Mouse (Mus musculus): ENCODE data around the gene Tnrc6b.

DNA sequence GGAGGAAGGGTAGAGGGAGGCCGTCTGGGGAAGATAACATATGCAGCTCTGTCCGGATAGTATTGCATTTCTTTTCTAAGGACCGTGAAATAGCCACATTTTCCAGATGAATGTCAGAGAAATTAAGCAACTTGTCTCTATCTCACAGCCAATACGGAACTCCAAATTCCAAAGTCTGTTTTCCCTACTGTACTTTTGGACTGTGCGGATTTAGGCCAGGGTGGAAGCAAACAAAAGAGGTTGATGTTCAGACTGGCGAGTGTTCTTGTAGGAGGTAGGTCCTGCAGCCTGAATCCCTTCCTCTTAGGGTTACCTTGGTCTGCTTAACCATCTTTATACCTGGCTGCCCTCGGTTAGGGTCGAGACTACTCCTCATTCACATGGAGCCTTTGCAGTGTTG is 28.8 kb upstream of the Tnrc6b start:
- no peak for TF ChIP-seq CTCF (IDR thresholded peaks at IDR 0.05; ENCODE audit: low read depth, low read length)
- TF ChIP-seq EP300 (IDR thresholded peaks at IDR 0.05; ENCODE audit: insufficient read depth, low read depth, low read length) = no peak
- no peak for TF ChIP-seq POLR2A (IDR thresholded peaks at IDR 0.05; ENCODE audit: insufficient read depth, low read length)

Data from ES-Bruce4 (cell line).